Mouse (Mus musculus) ES-Bruce4 (cell line): ENCODE measurements at regions not wholly inside any gene's neighbourhood (a gene's known extent, or its start where the extent isn't known, plus 50 kb on each side); places are given as distances from the start of the nearest gene placed in this dataset.

Source experiments
- H3K27ac ChIP-seq: 2 replicates; pipeline ENCODE4 v1.5.1; 2012; ENCODE audit warnings: low read length, inconsistent platforms; ENCODE audit not compliant: insufficient read depth
- H3K27me3 ChIP-seq: 2 replicates; pipeline ENCODE4 v1.6.1; 2012; ENCODE audit warnings: mild to moderate bottlenecking, low read length, inconsistent platforms; ENCODE audit not compliant: control insufficient read depth, poor library complexity, insufficient read depth, severe bottlenecking
- H3K36me3 ChIP-seq: 2 replicates; pipeline ENCODE4 v1.6.1; 2012; ENCODE audit warnings: inconsistent platforms, mild to moderate bottlenecking, low read length, moderate library complexity; ENCODE audit not compliant: control insufficient read depth, poor library complexity, insufficient read depth, severe bottlenecking
- H3K4me1 ChIP-seq: one replicate; pipeline ENCODE4 v1.8.1; 2011; ENCODE audit warnings: low read length; ENCODE audit not compliant: control insufficient read depth, insufficient read depth
- H3K4me3 ChIP-seq: 2 replicates; pipeline ENCODE4 v1.5.1; 2011; ENCODE audit warnings: low read depth, mild to moderate bottlenecking, low read length
- H3K9ac ChIP-seq: 2 replicates; pipeline ENCODE4 v1.6.1; 2012; ENCODE audit warnings: low read depth, mild to moderate bottlenecking, inconsistent platforms; ENCODE audit not compliant: poor library complexity, severe bottlenecking
- H3K9me3 ChIP-seq: replicated peaks from 2 replicates; pipeline ENCODE4 v1.6.1; 2012; ENCODE audit warnings: mild to moderate bottlenecking, low read length, inconsistent platforms; ENCODE audit not compliant: control insufficient read depth, poor library complexity, insufficient read depth, severe bottlenecking
- CTCF ChIP-seq: IDR thresholded peaks from one replicate; pipeline ENCODE4 v1.8.1; 2011; ENCODE audit warnings: low read depth, low read length
- EP300 ChIP-seq: IDR thresholded peaks from 2 replicates; pipeline ENCODE4 v1.6.1; 2011; ENCODE audit warnings: low read depth, low read length; ENCODE audit not compliant: insufficient read depth
- POLR2A ChIP-seq: IDR thresholded peaks from one replicate; pipeline ENCODE4 v1.8.1; 2011; ENCODE audit warnings: low read length; ENCODE audit not compliant: insufficient read depth

DNA sequence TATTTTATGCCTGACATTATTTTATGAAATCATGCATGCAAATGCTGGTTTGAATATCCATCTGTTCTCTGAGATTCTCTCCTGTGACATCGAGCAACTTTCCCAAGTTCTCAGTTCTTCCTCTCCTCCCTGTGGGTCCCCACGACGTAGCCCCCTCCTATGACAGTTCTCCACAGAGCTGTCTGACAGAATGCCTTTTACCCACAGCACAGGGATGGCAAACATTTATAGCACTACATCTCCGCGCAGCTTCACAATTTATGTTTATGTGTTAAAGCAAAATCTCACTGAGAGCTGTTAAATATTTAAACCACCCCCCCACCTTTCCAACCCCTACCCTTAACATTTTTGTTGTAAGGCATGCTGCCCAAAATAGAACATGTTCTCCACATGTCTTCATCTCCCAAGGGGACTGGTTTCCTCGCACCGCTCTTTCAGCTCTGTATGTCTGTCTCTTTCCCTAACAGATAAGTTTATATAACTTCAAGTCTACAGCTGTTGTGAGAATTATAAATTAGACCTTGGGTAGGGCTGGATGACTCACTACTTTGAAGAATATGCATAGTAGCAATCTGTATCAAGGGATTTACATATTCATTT lies 63.5 kb upstream of the Ndst3 start:
- H3K36me3 ChIP-seq: no peaks in the 10 kb centered on the region
- H3K4me1 ChIP-seq: no peaks in the 10 kb centered on the region
- no peak overlapping the region for H3K27ac ChIP-seq
- no peaks in the 10 kb centered on the region for H3K27me3 ChIP-seq
- H3K9ac ChIP-seq: no peak overlapping the region
- no peaks in the 10 kb centered on the region for H3K9me3 ChIP-seq
- H3K4me3 ChIP-seq: no peak overlapping the region
- TF ChIP-seq POLR2A (no peak), EP300 (no peak), CTCF (no peak)

- no peaks in the 10 kb centered on the region for H3K9me3 ChIP-seq
- TF ChIP-seq POLR2A (no peak), EP300 (no peak), CTCF (no peak)
- no peaks in the 10 kb centered on the region for H3K4me1 ChIP-seq
- no peaks in the 10 kb centered on the region for H3K27me3 ChIP-seq
- no peak overlapping the region for H3K27ac ChIP-seq
- H3K36me3 ChIP-seq: no peaks in the 10 kb centered on the region
- H3K4me3 ChIP-seq: no peak overlapping the region
- no peak overlapping the region for H3K9ac ChIP-seq
Observed at GRCm38 (mm10) chr3:123754927-123755326, 64.3 kb upstream of the Ndst3 start.

- Histone ChIP-seq H3K27ac (no peak overlapping the region), H3K36me3 (no peaks in the 10 kb centered on the region), H3K9ac (no peak overlapping the region), H3K9me3 (no peaks in the 10 kb centered on the region), H3K27me3 (no peaks in the 10 kb centered on the region), H3K4me3 (no peak overlapping the region), H3K4me1 (no peaks in the 10 kb centered on the region)
- TF ChIP-seq CTCF (no peak), EP300 (no peak), POLR2A (no peak)
Observed at GRCm38 (mm10) chr3:123765911-123766556, 75.4 kb upstream of the Ndst3 start.

- H3K27me3 ChIP-seq: no peaks in the 10 kb centered on the region
- TF ChIP-seq EP300 (no peak), CTCF (no peak), POLR2A (no peak)
- H3K9me3 ChIP-seq: no peaks in the 10 kb centered on the region
- no peaks in the 10 kb centered on the region for H3K36me3 ChIP-seq
- no peaks in the 10 kb centered on the region for H3K4me1 ChIP-seq
- no peak overlapping the region for H3K27ac ChIP-seq
- H3K9ac ChIP-seq: no peak overlapping the region
- H3K4me3 ChIP-seq: no peak overlapping the region
Observed at GRCm38 (mm10) chr3:123766557-123766913, 75.9 kb upstream of the Ndst3 start.

GRCm38 (mm10) chr3:123780507-123780906 lies 89.9 kb upstream of the Ndst3 start:
- no peaks in the 10 kb centered on the region for H3K36me3 ChIP-seq
- H3K9ac ChIP-seq: no peak overlapping the region
- H3K27ac ChIP-seq: no peak overlapping the region
- H3K4me1 ChIP-seq: no peaks in the 10 kb centered on the region
- TF ChIP-seq CTCF (peak; percentile 53), EP300 (no peak)
- no peaks in the 10 kb centered on the region for H3K9me3 ChIP-seq
- no peak overlapping the region for H3K4me3 ChIP-seq
- no peaks in the 10 kb centered on the region for H3K27me3 ChIP-seq

DNA sequence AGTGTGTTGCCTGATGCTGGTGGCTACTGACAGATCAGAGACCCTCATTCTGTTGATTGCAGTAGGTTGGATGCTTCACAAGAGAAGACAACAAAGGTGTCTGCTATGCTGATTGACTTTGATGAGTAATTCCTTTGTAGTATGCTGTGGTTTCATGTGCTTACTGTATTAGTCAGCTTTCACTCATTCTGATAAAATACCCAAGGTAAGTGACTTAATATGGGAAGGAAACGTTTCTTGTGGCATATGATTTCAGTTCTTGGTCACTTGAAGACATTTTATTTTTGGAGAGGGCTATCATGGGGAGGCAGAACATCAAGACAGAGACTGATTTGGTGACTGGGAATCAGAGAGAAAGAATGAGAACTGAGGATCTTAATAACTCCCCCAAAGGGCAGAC lies 90.9 kb upstream of the Ndst3 start:
- Histone ChIP-seq H3K27me3 (no peaks in the 10 kb centered on the region), H3K9me3 (no peaks in the 10 kb centered on the region), H3K36me3 (no peaks in the 10 kb centered on the region), H3K9ac (no peak overlapping the region), H3K27ac (no peak overlapping the region), H3K4me1 (no peaks in the 10 kb centered on the region), H3K4me3 (no peak overlapping the region)
- TF ChIP-seq CTCF (no peak), POLR2A (no peak), EP300 (no peak)
